Mouse (Mus musculus): Measurements from ENCODE around the gene Hist2h3c2.

GRCm38 (mm10) chr3:96222774-96223173 lies 16.2 kb downstream of the Hist2h3c2 start:
- TF ChIP-seq POLR2A (IDR thresholded peaks at IDR 0.05; ENCODE audit: low read depth, low read length) (no peak), CTCF (IDR thresholded peaks at IDR 0.05; ENCODE audit: borderline replicate concordance, insufficient read depth, low read length) (no peak)
